Mouse (Mus musculus) megakaryocyte, embryonic 14.5 days (primary cell): ENCODE results near the gene Pdcd1.

ENCODE experiments used
- FLI1 ChIP-seq: IDR thresholded peaks from 2 replicates; pipeline ENCODE4 v1.6.1; 2012; ENCODE audit warnings: low read length, inconsistent platforms, mixed read lengths
- GATA1 ChIP-seq: IDR thresholded peaks from 3 replicates; pipeline ENCODE4 v1.6.1; 2012; ENCODE audit warnings: mixed read lengths, low read length, inconsistent platforms, borderline replicate concordance

- TF ChIP-seq FLI1 (no peak), GATA1 (no peak)
Observed at GRCm38 (mm10) chr1:94020151-94020550, 32.2 kb downstream of the Pdcd1 start, which contains the start of gene Neu4.
